Mouse (Mus musculus): ENCODE results near the gene Hexdc.

Gene Hexdc

GRCm38 (mm10) chr11:121204161-121205006, at the start of gene Hexdc, which contains the start of gene Ogfod3:
TSS of gene Hexdc (plus strand) at chr11:121204433.
TSS of gene Ogfod3 (minus strand) at chr11:121204711.
- DNase-seq (ENCODE audit: low spot score): peak; percentile 97

GRCm38 (mm10) chr11:121156411-121156891, 47.8 kb upstream of the Hexdc start:
- peak; percentile 30 for DNase-seq (ENCODE audit: low spot score)

GRCm38 (mm10) chr11:121159971-121160370, 44.3 kb upstream of the Hexdc start, which contains the start of gene Uts2r:
TSS of gene Uts2r (plus strand) at chr11:121160271.
- DNase-seq (ENCODE audit: low spot score): no peak

- DNase-seq (ENCODE audit: low spot score): no peak
These were observed 43.4 kb upstream of the Hexdc start for GRCm38 (mm10) chr11:121160636-121161346.

- no peak for DNase-seq (ENCODE audit: low spot score)
These were observed 40.5 kb upstream of the Hexdc start for GRCm38 (mm10) chr11:121163751-121164150.

- no peak for DNase-seq (ENCODE audit: low spot score)
These were observed 31.0 kb upstream of the Hexdc start for GRCm38 (mm10) chr11:121173203-121173602.

GRCm38 (mm10) chr11:121174234-121174633, 30.0 kb upstream of the Hexdc start:
- peak; percentile 16 for DNase-seq (ENCODE audit: low spot score)

- peak; percentile 84 for DNase-seq (ENCODE audit: low spot score)
These were observed 27.7 kb upstream of the Hexdc start for GRCm38 (mm10) chr11:121176285-121177270.

GRCm38 (mm10) chr11:121189681-121190080, 14.6 kb upstream of the Hexdc start:
- DNase-seq (ENCODE audit: low spot score): no peak

- DNase-seq (ENCODE audit: low spot score): no peak
These were observed 11.5 kb upstream of the Hexdc start for GRCm38 (mm10) chr11:121192742-121193141.

- no peak for DNase-seq (ENCODE audit: low spot score)
These were observed 10.8 kb upstream of the Hexdc start for GRCm38 (mm10) chr11:121193415-121193814.

GRCm38 (mm10) chr11:121198622-121199021, 5.6 kb upstream of the Hexdc start:
- no peak for DNase-seq (ENCODE audit: low spot score)

- DNase-seq (ENCODE audit: low spot score): no peak
These were observed 4.4 kb upstream of the Hexdc start for GRCm38 (mm10) chr11:121199851-121200250.

GRCm38 (mm10) chr11:121200781-121201180, 3.5 kb upstream of the Hexdc start:
- DNase-seq (ENCODE audit: low spot score): no peak

- peak; percentile 67 for DNase-seq (ENCODE audit: low spot score)
These were observed 2.6 kb upstream of the Hexdc start for GRCm38 (mm10) chr11:121201436-121202198.

- no peak for DNase-seq (ENCODE audit: low spot score)
These were observed 423 bp upstream of the Hexdc start for GRCm38 (mm10) chr11:121203859-121204160.

GRCm38 (mm10) chr11:121216831-121217230, 12.6 kb downstream of the Hexdc start:
- no peak for DNase-seq (ENCODE audit: low spot score)

- no peak for DNase-seq (ENCODE audit: low spot score)
These were observed 15.5 kb downstream of the Hexdc start for GRCm38 (mm10) chr11:121219776-121220175.

GRCm38 (mm10) chr11:121220771-121221170, 16.5 kb downstream of the Hexdc start:
- no peak for DNase-seq (ENCODE audit: low spot score)

- no peak for DNase-seq (ENCODE audit: low spot score)
These were observed 17.2 kb downstream of the Hexdc start for GRCm38 (mm10) chr11:121221321-121222010.

All from retina, embryonic 14.5 days (tissue).